Mouse (Mus musculus) stomach, postnatal 0 days (tissue): Measurements from ENCODE around the gene Defb36.

ENCODE experiments used
- CTCF ChIP-seq: IDR thresholded peaks from 2 replicates; pipeline ENCODE4 v1.5.1; 2016; ENCODE audit warnings: antibody characterized with exemption, low read depth, mild to moderate bottlenecking, moderate library complexity
- EP300 ChIP-seq: optimal IDR thresholded peaks from 2 replicates; pipeline ENCODE3; 2016; ENCODE audit warnings: antibody characterized with exemption

DNA sequence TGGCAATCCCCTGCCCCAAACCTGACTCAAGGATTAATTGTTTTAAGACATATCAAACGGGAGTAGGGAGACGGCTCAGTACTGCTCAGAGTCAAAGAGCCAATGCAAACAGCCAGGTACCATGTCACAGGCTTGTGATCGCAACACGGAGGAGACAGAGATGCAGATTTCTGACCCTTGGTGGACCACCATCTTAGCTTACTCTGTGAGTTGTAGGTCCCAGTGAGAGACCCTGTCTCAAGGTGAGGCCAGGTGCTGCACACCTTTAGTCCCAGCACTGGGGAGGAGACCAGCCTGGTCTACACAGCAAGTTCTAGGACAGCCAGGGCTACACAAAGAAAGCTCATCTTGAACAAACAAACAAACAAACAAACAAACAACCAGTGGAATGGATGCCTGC lies 33.3 kb downstream of the Defb36 start:
- no peak for TF ChIP-seq EP300
- TF ChIP-seq CTCF, result no peak
